In the genomic region with DNA sequence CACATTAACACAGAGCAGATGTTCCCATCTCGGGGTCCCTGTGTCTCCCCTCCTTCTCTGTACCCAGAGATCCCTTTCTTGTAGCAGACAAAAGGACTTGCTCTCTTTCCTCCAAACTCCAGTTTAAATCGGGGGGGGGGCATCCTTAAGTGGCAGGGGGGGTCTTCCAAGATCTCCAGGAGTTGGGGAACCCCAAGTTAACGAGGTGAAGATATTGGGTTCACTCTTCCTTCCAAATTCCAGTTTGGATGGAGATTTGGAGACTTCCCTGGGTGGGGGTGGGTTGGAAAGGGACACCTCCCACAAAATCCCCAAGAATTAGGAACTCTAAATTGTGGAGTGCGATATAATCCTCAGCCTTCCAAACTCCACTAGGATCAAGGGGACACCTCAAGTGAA, we compare ENCODE assay signal across 8 mouse cellular contexts. TPM values are rescaled to one million over a fixed set of nuclear protein-coding genes. Genes with fewer than 3 reads are reported as not detected.
DNase-seq lines count a peak whose midpoint lies in the region; ATAC-seq and TF ChIP-seq lines count a peak whose summit lies in the region.

No protein-coding gene starts in this region.

- H3K27me3 ChIP-seq in heart, embryonic 14.5 days (ENCODE audit: control insufficient read depth, insufficient read depth, low read length): peaks cover 4% of the 10 kb centered on the region; the same call in 1 of the 2 replicates
- peaks cover 7% of the 10 kb centered on the region; the same call in 1 of the 2 replicates for H3K27me3 ChIP-seq in hindbrain, embryonic 10.5 days (ENCODE audit: insufficient read depth, poor library complexity, severe bottlenecking)
- peaks cover 11% of the 10 kb centered on the region for H3K27me3 ChIP-seq in midbrain, embryonic 10.5 days (ENCODE audit: low read depth, poor library complexity, severe bottlenecking)

- H3K27ac ChIP-seq in heart, embryonic 14.5 days (replicated peaks in 1 of 2; ENCODE audit: control insufficient read depth in 1 of 2, insufficient read depth in 1 of 2, low read depth in 2 of 2, low read length in 2 of 2): peak overlapping the region; percentile 73 to 90
- no peak overlapping the region for H3K27ac ChIP-seq in ES-E14 (ENCODE audit: insufficient read depth, low read depth, low read length, poor library complexity, severe bottlenecking)
- H3K27ac ChIP-seq in hindbrain, embryonic 10.5 days: peak overlapping the region; percentile 100
- H3K27ac ChIP-seq in midbrain, embryonic 10.5 days (replicated peaks): peak overlapping the region; percentile 100

- DNase-seq in heart, postnatal 14 days: no peak
- no peak for DNase-seq in ES-E14 (ENCODE audit: low read depth, low spot score)
- no peak for DNase-seq in hindbrain, embryonic 10.5 days (ENCODE audit: low spot score)
- DNase-seq in midbrain, embryonic 10.5 days (ENCODE audit: low spot score): no peak
- DNase-seq in cerebellum, adult 9-10 months: no peak
- no peak for DNase-seq in layer of hippocampus, adult 9-10 months (ENCODE audit: low spot score)

- H3K9me3 ChIP-seq in heart, embryonic 14.5 days (ENCODE audit: control insufficient read depth, low read length): no peaks in the 10 kb centered on the region
- no peaks in the 10 kb centered on the region for H3K9me3 ChIP-seq in ES-E14 (ENCODE audit: control insufficient read depth, insufficient read depth, low read depth, low read length)
- H3K9me3 ChIP-seq in hindbrain, embryonic 10.5 days: no peaks in the 10 kb centered on the region
- H3K9me3 ChIP-seq in midbrain, embryonic 10.5 days (replicated peaks): no peaks in the 10 kb centered on the region

- H3K36me3 ChIP-seq in heart, embryonic 14.5 days (ENCODE audit: control insufficient read depth, insufficient read depth, low read length): peaks cover 37% of the 10 kb centered on the region
- H3K36me3 ChIP-seq in ES-E14 (ENCODE audit: control insufficient read depth, insufficient read depth, low read length, poor library complexity, severe bottlenecking): peaks cover 26% of the 10 kb centered on the region
- peaks cover 40% of the 10 kb centered on the region for H3K36me3 ChIP-seq in hindbrain, embryonic 10.5 days
- peaks cover 43% of the 10 kb centered on the region for H3K36me3 ChIP-seq in midbrain, embryonic 10.5 days

- WGBS in heart, embryonic 14.5 days: 2% methylated on average over 4 of the region's 4 CpGs
- 4% methylated on average over 4 of the region's 4 CpGs for WGBS in hindbrain, embryonic 10.5 days
- 6% methylated on average over 4 of the region's 4 CpGs for WGBS in midbrain, embryonic 10.5 days

- H3K4me2 ChIP-seq in heart, embryonic 14.5 days (ENCODE audit: low read length): peak overlapping the region; percentile 66

- peak overlapping the region; percentile 87 to 92 for H3K4me3 ChIP-seq in heart, embryonic 14.5 days (ENCODE audit: control insufficient read depth in 1 of 2, insufficient read depth in 1 of 2, low read depth in 1 of 2, low read length in 2 of 2)
- peak overlapping the region; percentile 83 to 88 for H3K4me3 ChIP-seq in ES-E14 (ENCODE audit: insufficient read depth in 1 of 2, low read depth in 1 of 2, low read length in 2 of 2, poor library complexity in 1 of 2, severe bottlenecking in 1 of 2)
- H3K4me3 ChIP-seq in hindbrain, embryonic 10.5 days: peak overlapping the region; percentile 98
- H3K4me3 ChIP-seq in midbrain, embryonic 10.5 days: peak overlapping the region; percentile 96

- H3K9ac ChIP-seq in heart, embryonic 14.5 days (ENCODE audit: low read length): peak overlapping the region; percentile 95
- H3K9ac ChIP-seq in ES-E14 (ENCODE audit: insufficient read depth, low read depth, low read length, poor library complexity, severe bottlenecking): peak overlapping the region; percentile 94

- peaks cover 12 to 19% of the 10 kb centered on the region in 2 experiments; a peak in 3 of 4 replicates for H3K4me1 ChIP-seq in heart, embryonic 14.5 days (ENCODE audit: control insufficient read depth in 2 of 2, insufficient read depth in 2 of 2, low read length in 2 of 2)
- peaks cover 0 to 13% of the 10 kb centered on the region in 2 experiments; a peak in 3 of 4 replicates for H3K4me1 ChIP-seq in ES-E14 (ENCODE audit: control insufficient read depth in 2 of 2, insufficient read depth in 2 of 2, low read length in 2 of 2, poor library complexity in 1 of 2)
- peaks cover 45% of the 10 kb centered on the region for H3K4me1 ChIP-seq in hindbrain, embryonic 10.5 days (replicated peaks)
- H3K4me1 ChIP-seq in midbrain, embryonic 10.5 days: peaks cover 41% of the 10 kb centered on the region

- in situ Hi-C loops in ES-E14 (cut with MboI; ENCODE audit: low sequenced_read_pairs in 2 of 2, unreplicated experiment in 2 of 2): no loop called here

- intact Hi-C loops in heart, postnatal 14 days (cut with DNase I): loop anchor here (10.0 kb wide), 1 partner anchor 262 kb away; no protein-coding TSS in a partner anchor

- ATAC-seq in heart, embryonic 14.5 days (ENCODE audit: insufficient number of reproducible peaks, insufficient read depth, low FRiP score, low read depth): no peak
- no peak for ATAC-seq in cerebellum, adult (ENCODE audit: insufficient number of reproducible peaks, low FRiP score, low TSS enrichment)

TF ChIP-seq in ES-E14, 5 proteins besides CTCF, POLR2A, EP300 and RAD21:
- TF ChIP-seq CHD2 (IDR thresholded peaks at IDR 0.05; ENCODE audit: low read depth, low read length) (no peak), MAFK (IDR thresholded peaks at IDR 0.05; ENCODE audit: insufficient read depth, low read depth, low read length) (no peak), ZNF384 (IDR thresholded peaks at IDR 0.05; ENCODE audit: low read depth, low read length) (no peak), HCFC1 (IDR thresholded peaks at IDR 0.05; ENCODE audit: borderline replicate concordance, insufficient read depth, low read length) (no peak), ZC3H11A (IDR thresholded peaks at IDR 0.05; ENCODE audit: borderline replicate concordance, low read depth, low read length) (no peak)
TF ChIP-seq in ES-E14: peak in this region for 0.

RNA-seq across cellular contexts. Expression of a gene that starts 1.1 kb away (rescaled TPM):
- polyA plus RNA-seq in heart, embryonic 14.5 days (2014; fragmentation: Nextera tagmentation; extraction: Ambion mirVana): 48.6 and 54.0 TPM in 2 replicates
- 10 to 100 TPM; 31.7 to 32.5 TPM for total RNA-seq in heart, postnatal 14 days (2021)
- total RNA-seq in ES-E14 (2012; rRNA removed): 90.9 and 108 TPM in 2 replicates
- 191 and 198 TPM in 2 replicates for polyA plus RNA-seq in hindbrain, embryonic 10.5 days (2016; fragmentation: Nextera tagmentation; extraction: Ambion mirVana)
- 190 and 191 TPM in 2 replicates for polyA plus RNA-seq in midbrain, embryonic 10.5 days (2016; fragmentation: Nextera tagmentation; extraction: Ambion mirVana)

RNA-seq across cellular contexts. Expression of a gene that starts 25.8 kb away (rescaled TPM):
- polyA plus RNA-seq in heart, embryonic 14.5 days (2014; fragmentation: Nextera tagmentation; extraction: Ambion mirVana): 2,007 and 2,169 TPM in 2 replicates
- 1,000 to 10,000 TPM; 1,852 to 1,908 TPM for total RNA-seq in heart, postnatal 14 days (2021)
- total RNA-seq in ES-E14 (2012; rRNA removed): 995 and 1,362 TPM in 2 replicates
- 648 and 654 TPM in 2 replicates for polyA plus RNA-seq in hindbrain, embryonic 10.5 days (2016; fragmentation: Nextera tagmentation; extraction: Ambion mirVana)
- polyA plus RNA-seq in midbrain, embryonic 10.5 days (2016; fragmentation: Nextera tagmentation; extraction: Ambion mirVana): 610 and 635 TPM in 2 replicates

RNA-seq across cellular contexts. Expression of a gene that starts 33.0 kb away (rescaled TPM):
- polyA plus RNA-seq in heart, embryonic 14.5 days (2014; fragmentation: Nextera tagmentation; extraction: Ambion mirVana): 116 and 125 TPM in 2 replicates
- 10 to 100 TPM; 78.6 to 84.0 TPM for total RNA-seq in heart, postnatal 14 days (2021)
- total RNA-seq in ES-E14 (2012; rRNA removed): 131 and 134 TPM in 2 replicates
- 341 and 365 TPM in 2 replicates for polyA plus RNA-seq in hindbrain, embryonic 10.5 days (2016; fragmentation: Nextera tagmentation; extraction: Ambion mirVana)
- polyA plus RNA-seq in midbrain, embryonic 10.5 days (2016; fragmentation: Nextera tagmentation; extraction: Ambion mirVana): 338 and 351 TPM in 2 replicates

RNA-seq across cellular contexts. Expression of a gene that starts 44.9 kb away (rescaled TPM):
- polyA plus RNA-seq in heart, embryonic 14.5 days (2014; fragmentation: Nextera tagmentation; extraction: Ambion mirVana): 3.9 and 6.3 TPM in 2 replicates
- total RNA-seq in heart, postnatal 14 days (2021): 10 to 100 TPM; 11.8 to 12.2 TPM
- total RNA-seq in ES-E14 (2012; rRNA removed): 27.1 and 28.9 TPM in 2 replicates
- polyA plus RNA-seq in hindbrain, embryonic 10.5 days (2016; fragmentation: Nextera tagmentation; extraction: Ambion mirVana): 7.2 and 8.8 TPM in 2 replicates
- 6.3 and 6.4 TPM in 2 replicates for polyA plus RNA-seq in midbrain, embryonic 10.5 days (2016; fragmentation: Nextera tagmentation; extraction: Ambion mirVana)
